Mouse (Mus musculus) urinary bladder, adult 18-20 months (tissue): Measurements from ENCODE around the gene Dimt1.
A peak's percentile ranks its signal among the peaks of the same experiment; 100 is the strongest.
"Not testable (repeated sequence)": the region's sequence is repeated elsewhere in the genome, so short reads cannot be mapped to it uniquely, and the experiment has no call there.

Source experiments
- DNase-seq, 2 experiments: peaks; one replicate each; pipeline ENCODE4 v3.0.0; 2022; ENCODE audit warnings: low spot score in 2 of 2, mixed read lengths in 2 of 2

Dimt1 gene

DNA sequence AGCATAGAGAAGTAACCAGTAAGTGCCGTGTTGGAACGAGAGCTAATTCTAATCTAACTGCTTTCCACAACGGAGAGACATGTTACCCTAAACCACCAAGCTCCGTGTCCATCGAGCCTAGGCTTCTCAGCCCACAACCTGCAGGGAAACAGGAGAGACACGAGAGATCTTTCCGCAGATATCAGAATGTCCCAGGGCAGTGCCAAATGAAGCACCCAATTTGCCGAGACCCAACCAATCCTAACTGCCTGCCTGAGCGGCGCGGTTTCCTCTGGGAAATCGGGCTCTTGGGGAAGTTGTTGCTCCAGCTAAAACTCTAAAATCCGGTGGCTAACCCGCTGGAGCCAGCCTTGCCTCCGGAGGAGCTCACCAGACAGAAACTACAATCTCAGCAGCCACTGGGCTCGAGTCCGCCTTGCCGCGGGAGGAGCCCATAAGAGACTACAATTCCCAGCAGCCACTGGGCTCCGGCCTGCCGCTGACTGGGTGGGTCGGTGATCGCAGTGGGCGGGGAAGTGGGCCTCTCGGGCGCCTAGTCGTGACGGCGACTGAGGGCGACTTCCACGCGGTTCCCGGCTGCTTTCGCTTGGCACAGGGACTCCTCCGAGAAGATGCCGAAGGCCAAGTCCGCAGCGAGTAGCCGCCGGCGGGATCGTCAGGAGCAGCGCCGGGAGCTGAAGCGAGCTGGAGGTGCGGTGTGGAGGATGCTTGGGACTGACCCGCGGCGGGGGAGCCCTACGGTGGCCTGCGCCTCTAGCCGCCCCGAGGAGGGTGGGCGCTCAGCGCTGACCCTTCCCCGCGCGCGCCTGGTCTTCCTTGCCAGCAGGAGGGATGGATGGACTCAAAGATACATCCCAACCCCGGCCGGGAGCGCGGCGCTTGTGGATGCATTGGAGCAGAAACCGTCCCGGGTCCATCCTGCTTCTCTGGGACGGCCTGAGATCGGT is at the start of gene Dimt1:
Gene Dimt1, plus strand, starts transcription at position 534 of the 947 bp plus-strand sequence.
- peak; percentile 86 to 92 for DNase-seq

DNA sequence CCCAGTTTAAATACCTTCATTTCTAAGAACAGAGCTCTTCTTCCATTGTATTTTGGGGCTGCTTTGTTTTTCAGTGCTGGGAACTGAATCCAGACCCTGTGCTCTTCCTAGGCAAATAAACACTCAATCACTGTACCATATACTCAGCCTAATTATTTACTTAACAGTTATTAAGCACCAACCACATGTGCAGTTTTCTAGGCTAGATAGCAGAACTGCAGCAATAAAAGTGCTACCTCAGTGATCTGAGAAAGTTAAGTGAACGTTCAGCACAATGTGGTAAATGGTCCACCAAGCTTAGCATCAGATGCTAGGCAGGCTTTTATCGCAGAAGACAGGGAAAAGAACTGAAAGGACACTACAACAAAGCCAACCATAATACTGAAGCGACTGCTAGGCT is 42.3 kb upstream of the Dimt1 start:
- DNase-seq: no peak

- DNase-seq: not testable (repeated sequence)
Measured at GRCm38 (mm10) chr13:106905154-106905553, 41.8 kb upstream of the Dimt1 start.

GRCm38 (mm10) chr13:106907273-106907672 is 39.7 kb upstream of the Dimt1 start:
- DNase-seq: no peak

DNA sequence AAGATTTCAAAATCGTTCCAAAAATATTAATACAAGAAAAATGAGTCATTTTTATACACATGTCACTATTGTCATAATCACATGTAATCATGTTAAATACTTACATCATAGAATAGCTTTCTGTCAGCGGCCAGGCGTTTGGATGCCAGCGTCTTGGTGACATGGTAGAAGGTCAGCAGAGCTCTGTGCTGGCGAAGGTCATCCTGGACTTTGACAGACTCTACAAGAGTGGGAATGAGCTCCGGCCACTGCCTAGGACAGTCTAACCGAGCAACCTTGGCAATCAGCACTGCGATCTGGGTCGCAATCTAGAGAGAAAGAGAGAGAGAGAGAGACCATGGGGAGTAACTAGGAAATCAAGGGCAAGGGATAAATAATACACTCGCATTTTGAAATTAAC is 36.8 kb upstream of the Dimt1 start:
- DNase-seq: no peak

GRCm38 (mm10) chr13:106913125-106913736 is 33.7 kb upstream of the Dimt1 start:
- DNase-seq: no peak

DNA sequence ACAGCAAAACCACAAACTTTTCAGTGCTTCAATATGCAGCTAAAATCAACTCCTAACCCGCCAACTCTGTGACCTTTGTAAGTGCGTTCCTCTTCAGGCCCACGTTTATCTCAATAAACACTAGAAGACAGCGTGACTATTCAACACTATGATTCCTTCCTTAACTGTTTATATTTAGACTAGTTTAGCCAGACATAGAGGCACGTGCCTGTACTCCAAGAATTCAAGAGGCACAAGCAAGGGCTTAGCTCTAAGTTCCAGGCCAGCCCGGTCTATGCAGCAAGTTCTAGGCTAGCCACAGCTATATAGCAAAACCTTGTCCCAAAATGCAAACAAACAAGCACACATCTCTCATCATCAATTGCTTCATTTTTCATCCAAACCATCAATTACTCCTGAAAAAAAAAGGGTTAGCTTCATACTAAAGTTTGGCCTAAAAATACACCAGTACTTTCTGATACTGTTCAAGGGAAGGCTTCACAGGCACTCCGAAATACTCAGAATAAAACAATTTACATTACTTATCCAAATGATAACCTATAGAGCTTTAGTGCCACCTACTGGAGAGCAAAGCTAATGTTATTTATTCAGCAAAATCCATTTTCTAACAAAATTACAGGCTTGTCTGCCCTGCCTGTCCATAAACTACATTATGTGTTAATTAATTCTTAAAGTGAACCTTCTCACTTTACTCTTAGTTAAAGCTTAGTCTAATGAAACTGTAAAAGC is 28.4 kb upstream of the Dimt1 start:
- no peak for DNase-seq

GRCm38 (mm10) chr13:106925921-106926320 is 21.0 kb upstream of the Dimt1 start:
- DNase-seq: not testable (repeated sequence)

DNA sequence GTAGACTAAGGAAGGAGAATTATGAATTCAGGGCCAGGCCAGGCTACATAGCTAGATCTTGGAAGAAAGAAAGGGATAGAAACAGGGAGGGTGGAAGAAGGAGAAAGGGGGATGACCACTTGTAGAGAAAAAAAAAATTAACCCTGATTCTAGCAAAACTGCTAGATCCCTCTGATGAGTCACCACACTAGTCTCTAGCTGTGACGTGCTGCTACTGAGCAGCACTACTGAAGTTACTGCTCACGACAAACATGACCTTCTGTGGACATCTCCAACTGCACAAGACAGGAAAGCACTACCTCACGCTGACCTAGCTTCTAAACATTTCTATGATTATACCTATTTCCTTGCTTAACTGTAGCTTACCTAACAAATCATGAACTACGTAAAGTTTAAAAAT is 18.6 kb upstream of the Dimt1 start:
- DNase-seq: no peak

DNA sequence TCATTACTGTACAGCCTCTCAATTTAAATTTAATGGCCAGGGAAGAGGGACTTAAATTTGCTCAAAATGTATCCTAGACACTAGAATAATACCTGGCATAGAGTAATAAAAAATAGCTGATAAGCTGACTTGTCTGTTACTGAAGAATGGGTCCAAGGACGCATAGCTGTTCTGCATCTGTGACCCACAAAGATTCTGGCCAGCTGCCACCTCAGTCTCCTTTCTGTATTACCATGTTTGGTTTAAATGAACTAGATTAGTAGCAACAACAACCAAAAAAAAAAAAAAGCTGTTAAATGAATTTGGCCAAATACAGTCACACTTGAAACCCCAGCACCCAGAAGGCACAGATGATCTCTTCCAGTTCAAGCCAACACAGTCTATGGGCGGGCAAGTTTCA is 17.7 kb upstream of the Dimt1 start:
- no peak for DNase-seq

GRCm38 (mm10) chr13:106935871-106936255 is 11.1 kb upstream of the Dimt1 start:
- no peak for DNase-seq

DNA sequence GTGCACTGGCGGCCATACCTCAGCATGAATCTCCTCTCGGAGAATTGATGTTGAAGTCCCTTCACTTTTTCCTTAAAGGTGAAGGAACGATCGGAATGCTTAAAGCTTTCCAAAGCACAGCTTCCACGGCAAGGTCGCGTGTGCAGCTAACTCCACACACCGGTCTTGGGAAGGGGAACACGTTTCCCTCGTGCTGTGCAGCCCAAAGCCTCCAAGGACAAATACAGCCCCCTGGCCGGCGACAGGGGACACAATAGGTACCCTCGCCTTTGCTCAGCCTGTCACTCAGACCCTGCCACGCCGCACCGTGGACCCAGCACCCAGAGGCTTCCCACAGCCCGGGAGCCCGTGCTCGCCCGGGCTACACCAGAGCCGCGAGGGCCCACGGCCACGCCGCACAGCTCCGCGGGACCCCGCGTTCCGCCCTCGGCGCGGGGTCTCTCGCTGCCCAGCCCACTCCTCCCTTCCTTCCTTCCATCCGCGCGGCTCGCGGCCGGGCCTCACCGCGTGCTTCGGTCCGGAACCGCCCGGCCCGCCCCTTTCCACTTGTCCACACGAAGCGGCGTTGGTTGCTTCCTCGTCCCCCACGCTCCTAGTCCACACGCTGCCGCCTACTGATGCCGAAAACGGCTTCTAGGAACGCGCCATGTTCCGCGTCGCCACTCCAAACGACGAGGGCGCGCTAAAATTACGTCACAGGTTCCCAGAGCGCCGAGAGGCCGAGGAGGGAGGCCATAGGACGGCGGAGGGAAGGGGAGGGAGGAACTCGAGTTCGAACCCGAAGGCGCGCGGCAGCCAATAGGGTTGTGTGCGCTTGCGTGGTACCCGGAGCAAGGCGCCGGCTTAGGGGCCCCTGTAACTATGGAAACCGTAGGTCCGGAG is 10.4 kb upstream of the Dimt1 start, which contains the start of gene Ipo11:
Gene Ipo11, minus strand, starts transcription at position 703 of the 882 bp plus-strand sequence.
- peak; percentile 74 to 81 for DNase-seq

DNA sequence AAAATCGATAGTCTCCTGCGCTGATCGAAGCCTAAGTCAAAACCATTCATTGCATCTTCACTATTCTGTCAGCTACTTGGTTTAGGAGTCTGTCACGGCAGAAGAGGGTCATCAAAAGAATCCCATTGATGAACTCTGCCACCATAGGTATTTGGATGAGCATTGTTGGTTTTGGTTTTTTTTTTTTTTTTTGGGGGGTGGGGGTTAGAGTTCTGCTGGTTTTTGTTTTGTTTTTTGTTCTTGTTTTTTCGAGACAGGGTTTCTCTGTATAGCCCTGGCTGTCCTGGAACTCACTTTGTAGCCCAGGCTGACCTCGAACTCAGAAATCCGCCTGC is 9.8 kb upstream of the Dimt1 start:
- DNase-seq: no peak

- DNase-seq: no peak
Measured at GRCm38 (mm10) chr13:106941211-106941976, 5.5 kb upstream of the Dimt1 start.

- no peak for DNase-seq
Measured at GRCm38 (mm10) chr13:106942721-106943120, 4.2 kb upstream of the Dimt1 start.

- no peak for DNase-seq
Measured at GRCm38 (mm10) chr13:106945518-106945917, 1.4 kb upstream of the Dimt1 start.

DNA sequence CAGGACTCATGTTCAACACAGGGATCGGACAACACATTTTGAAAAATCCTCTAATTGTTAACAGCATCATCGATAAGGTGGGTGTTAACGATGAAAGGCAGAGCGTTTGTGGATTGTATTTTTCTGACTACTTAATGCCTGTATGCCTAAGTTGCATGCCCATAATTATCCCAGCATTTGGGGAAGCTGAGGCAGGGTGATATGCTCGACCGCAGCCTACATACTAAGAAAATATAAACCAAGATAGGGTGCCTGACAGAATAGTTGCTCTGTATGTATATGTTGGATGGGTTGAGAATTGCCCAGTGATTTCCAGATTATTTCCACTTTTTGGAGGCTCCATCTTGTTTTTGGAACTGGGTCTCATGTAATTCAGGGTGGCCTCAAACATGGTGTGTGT is 656 bp downstream of the Dimt1 start:
- no peak for DNase-seq

DNA sequence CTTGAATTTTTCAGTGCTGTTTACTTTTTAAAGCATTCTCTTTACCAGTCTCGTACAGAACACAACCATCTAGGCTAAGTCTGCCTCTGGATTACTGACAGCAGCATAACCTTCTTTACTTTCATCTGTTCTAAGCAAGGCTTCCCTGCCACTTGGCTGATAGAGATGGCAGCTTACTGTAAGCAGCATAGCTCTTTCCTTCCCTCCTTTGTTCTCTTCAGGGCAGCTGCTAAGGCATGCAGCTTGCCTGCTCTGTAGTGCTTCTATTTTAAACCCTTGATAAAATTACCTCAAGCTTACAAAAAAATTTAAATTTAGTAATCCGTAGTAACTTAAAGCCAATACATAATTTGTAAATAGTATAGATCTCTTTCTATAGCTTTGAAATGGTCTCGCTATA is 8.0 kb downstream of the Dimt1 start:
- no peak for DNase-seq

DNA sequence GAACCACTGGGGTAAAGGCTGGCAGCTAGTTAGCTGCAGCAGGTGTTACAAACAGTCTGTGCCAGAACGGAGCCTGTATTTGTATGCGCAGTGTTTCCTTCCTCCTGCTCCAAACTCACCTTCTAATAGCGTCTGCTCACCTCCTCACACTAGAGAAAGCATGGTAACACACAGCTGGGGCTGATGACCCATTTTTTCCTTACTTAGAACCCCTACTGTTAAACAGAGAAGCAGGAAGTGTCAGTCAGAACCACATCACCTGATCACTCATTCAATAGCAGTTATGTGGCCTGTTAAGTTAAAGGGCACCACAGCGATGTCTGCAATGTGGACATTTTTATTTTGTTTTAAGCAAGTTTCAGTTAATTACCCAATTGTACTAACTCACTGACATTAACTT is 10.6 kb downstream of the Dimt1 start:
- no peak for DNase-seq

DNA sequence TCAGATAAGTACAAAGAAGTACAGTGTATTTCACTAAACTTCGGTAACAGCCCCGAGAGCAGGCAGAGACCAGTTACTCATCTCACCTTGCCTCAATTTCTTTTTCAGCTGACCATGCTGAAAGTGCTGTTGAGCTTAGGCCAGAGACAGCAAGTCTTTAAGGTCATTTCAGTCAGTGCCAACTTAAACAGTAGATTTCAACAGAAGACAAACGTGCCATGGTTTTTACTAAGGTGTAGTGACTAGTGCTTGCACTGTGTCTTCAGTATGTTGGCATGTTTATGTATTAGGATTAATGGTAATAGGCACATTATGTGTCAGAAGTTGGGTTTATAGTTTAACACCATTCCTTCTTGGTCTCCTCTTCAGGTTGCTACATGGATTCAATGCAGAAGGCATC is 11.4 kb downstream of the Dimt1 start:
- DNase-seq: no peak

DNA sequence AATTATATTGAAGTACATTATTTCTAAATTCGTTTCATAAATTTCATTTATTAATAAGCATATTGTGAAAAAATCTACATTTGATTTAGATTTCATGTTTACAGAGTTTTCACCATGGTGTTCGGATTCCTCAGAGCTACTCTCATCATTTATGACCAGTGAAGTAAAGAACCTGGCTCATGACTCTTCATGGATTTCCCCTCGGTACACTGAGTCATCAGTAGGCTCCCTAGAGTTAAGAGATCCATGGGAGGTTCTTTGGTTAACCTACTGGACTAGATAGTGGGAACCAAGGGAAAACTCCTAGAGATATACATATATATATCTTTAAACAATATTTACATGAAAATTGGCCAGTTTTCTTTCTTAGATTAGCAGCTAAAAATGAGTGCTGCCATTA is 13.6 kb downstream of the Dimt1 start:
- DNase-seq: no peak
